Mouse (Mus musculus) liver, embryonic 15.5 days (tissue): ENCODE measurements around the gene Cpne9. TPM values are rescaled to one million over a fixed set of nuclear protein-coding genes. Genes with fewer than 3 reads are reported as not detected.

Experiments
- ATAC-seq: fragments of 200-750 bp; cut with Nextera tagmentation; 2 replicates; pipeline ENCODE4 v1.8.0; 2017; ENCODE audit warnings: moderate number of reproducible peaks, mild to moderate bottlenecking, moderate library complexity; ENCODE audit not compliant: insufficient read depth
- H3K27ac ChIP-seq: fragments of 300-500 bp; sonication (generic); replicated peaks from 2 replicates; pipeline ENCODE4 v1.5.1; 2015; ENCODE audit warnings: mild to moderate bottlenecking, inconsistent platforms
- H3K27me3 ChIP-seq: fragments of 300-500 bp; sonication (generic); 2 replicates; pipeline ENCODE4 v1.6.1; 2015; ENCODE audit warnings: mild to moderate bottlenecking, inconsistent platforms
- H3K36me3 ChIP-seq: fragments of 300-500 bp; sonication (generic); replicated peaks from 2 replicates; pipeline ENCODE4 v1.6.1; 2015; ENCODE audit warnings: moderate library complexity, mild to moderate bottlenecking, inconsistent platforms
- H3K4me1 ChIP-seq: fragments of 300-500 bp; sonication (generic); replicated peaks from 2 replicates; pipeline ENCODE4 v1.6.1; 2015; ENCODE audit warnings: inconsistent platforms
- H3K4me2 ChIP-seq: fragments of 300-500 bp; sonication (generic); 2 replicates; pipeline ENCODE4 v1.6.1; 2015; ENCODE audit warnings: moderate library complexity, mild to moderate bottlenecking, inconsistent platforms
- H3K4me3 ChIP-seq: fragments of 300-500 bp; sonication (generic); replicated peaks from 2 replicates; pipeline ENCODE4 v1.5.1; 2015; ENCODE audit warnings: mild to moderate bottlenecking, inconsistent platforms
- H3K9ac ChIP-seq: fragments of 300-500 bp; sonication (generic); 2 replicates; pipeline ENCODE4 v1.6.1; 2015; ENCODE audit warnings: moderate library complexity, mild to moderate bottlenecking, inconsistent platforms
- H3K9me3 ChIP-seq: fragments of 300-500 bp; sonication (generic); replicated peaks from 2 replicates; pipeline ENCODE4 v1.6.1; 2016; ENCODE audit warnings: inconsistent platforms
- WGBS: fragments of 180-500 bp; shearing (Covaris S2); methylation state at CpG from one replicate; pipeline ENCODE4 v1.1.7; 2015; ENCODE audit warnings: mixed read lengths; ENCODE audit not compliant: insufficient replicate concordance; 5-methylcytosine and 5-hydroxymethylcytosine counted together
- polyA plus RNA-seq: library from polyadenylated mRNA; unstranded; fragments of >200 nt; fragmentation: Nextera tagmentation; extraction: Ambion mirVana; gene quantifications from 2 replicates; pipeline ENCODE4 v1.2.1, GENCODE M21; 2015

Cpne9 gene
- polyA plus RNA-seq, 1 experiment from 2014 or later, result not detected

DNA sequence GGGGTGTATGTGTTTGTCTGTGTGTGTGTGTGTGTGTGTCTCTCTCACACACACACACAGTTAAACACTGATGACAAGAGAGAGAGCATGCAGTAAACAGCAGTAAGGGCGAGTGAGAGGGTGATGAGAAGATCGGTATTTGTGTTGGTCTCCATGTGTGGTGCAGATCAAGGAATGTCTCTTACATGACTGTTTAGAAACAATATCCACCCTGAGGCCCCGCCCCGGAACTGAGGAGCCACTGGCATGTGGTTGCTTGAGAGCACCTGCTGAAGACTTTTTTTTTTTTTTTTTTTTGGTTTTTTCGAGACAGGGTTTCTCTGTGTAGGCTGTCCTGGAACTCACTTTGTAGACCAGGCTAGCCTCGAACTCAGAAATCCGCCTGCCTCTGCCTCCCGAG, 17.7 kb upstream of the Cpne9 start:
- H3K9me3 ChIP-seq, result no peaks in the 10 kb centered on the region
- H3K27me3 ChIP-seq, result no peaks in the 10 kb centered on the region
- no peak overlapping the region for H3K9ac ChIP-seq
- H3K4me2 ChIP-seq, result no peak overlapping the region
- H3K4me3 ChIP-seq, result no peak overlapping the region
- H3K36me3 ChIP-seq, result peaks cover 93% of the 10 kb centered on the region
- ATAC-seq, result no peak
- H3K4me1 ChIP-seq, result no peaks in the 10 kb centered on the region
- no peak overlapping the region for H3K27ac ChIP-seq
- WGBS, result 82% methylated on average over 8 of the region's 8 CpGs

DNA sequence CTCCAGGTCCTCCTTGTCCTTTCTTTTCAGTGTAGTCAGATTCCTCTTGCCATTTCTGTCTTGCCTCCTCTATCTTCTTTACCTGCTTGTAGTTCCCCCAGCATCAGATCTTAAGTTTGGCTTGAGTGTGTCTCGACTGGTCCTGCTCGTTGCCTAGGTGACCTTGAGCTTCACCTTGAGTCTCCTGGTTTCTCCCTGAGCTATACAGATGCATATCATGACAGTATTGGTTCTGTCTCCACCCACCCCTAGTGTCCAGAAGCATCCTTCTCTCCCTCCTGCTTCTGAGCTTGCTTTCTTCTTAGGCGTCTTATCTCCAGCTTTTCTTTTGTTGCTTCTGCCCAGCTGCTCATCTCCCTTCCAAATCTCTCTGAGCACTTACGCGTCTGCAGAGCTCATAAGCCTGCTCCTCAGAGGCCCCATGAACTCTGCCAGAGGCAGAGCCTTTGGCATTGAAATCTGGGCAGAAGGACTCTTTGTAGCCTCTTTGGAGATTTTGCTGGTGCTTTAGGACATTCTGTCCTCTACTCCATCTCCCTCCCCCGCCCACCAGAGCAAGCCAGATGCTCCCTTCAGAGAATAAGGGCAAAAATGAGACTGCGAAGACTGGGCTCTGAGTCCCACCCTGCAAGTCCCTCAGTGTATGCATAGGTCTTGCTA, 15.0 kb upstream of the Cpne9 start:
- Histone ChIP-seq H3K9me3 (no peaks in the 10 kb centered on the region), H3K9ac (no peak overlapping the region), H3K36me3 (peaks cover 93% of the 10 kb centered on the region), H3K27me3 (no peaks in the 10 kb centered on the region), H3K27ac (no peak overlapping the region), H3K4me2 (no peak overlapping the region), H3K4me1 (no peaks in the 10 kb centered on the region), H3K4me3 (no peak overlapping the region)
- WGBS, result 72% methylated on average over 7 of the region's 7 CpGs
- ATAC-seq, result no peak

DNA sequence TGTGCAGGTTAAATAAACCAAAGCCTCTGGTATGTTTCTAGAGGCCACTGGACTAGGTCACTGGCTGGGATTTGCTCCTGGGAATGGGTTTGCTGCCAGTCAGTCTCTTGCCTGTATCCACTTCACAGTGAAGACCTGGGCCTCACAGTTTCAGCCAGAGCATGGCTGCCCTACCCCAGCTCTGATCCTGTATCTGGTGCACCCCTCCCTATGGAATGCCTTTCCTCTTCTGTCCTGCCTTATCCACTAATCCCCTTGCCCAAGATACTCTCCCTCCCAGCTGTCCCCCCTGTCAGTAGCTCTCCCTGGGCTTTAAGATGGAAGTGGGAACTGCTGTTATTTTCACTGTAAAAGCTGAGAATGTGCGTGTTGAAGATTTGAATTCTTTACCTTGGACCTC, 14.1 kb upstream of the Cpne9 start:
- Histone ChIP-seq H3K9me3 (no peaks in the 10 kb centered on the region), H3K4me1 (no peaks in the 10 kb centered on the region), H3K4me2 (no peak overlapping the region), H3K9ac (no peak overlapping the region), H3K4me3 (no peak overlapping the region), H3K27ac (no peak overlapping the region), H3K27me3 (no peaks in the 10 kb centered on the region), H3K36me3 (peaks cover 91% of the 10 kb centered on the region)
- ATAC-seq, result no peak
- WGBS, result 85% methylated on average over 1 of the region's 1 CpGs

DNA sequence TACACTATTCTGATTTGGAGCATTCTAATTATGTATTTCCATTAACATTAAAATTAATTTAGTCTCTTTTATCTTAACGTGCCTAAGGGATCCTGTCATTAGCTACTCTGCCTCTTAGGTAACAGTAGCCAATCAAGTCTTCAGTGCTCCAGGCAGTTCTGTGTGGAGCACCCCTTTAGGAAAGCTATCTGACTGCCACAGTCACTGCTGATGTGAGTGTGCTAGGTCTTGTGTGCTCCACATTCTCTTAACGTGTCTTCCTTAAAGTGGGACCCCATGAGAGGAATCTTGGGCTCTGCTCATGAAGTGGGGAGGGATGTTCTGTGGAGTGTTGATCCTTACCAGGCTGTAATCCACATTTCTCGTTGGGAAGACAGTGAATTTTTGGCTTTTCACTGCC, 9.7 kb upstream of the Cpne9 start:
- Histone ChIP-seq H3K9me3 (no peaks in the 10 kb centered on the region), H3K4me1 (no peaks in the 10 kb centered on the region), H3K27ac (no peak overlapping the region), H3K36me3 (peaks cover 58% of the 10 kb centered on the region), H3K4me3 (no peak overlapping the region), H3K27me3 (no peaks in the 10 kb centered on the region), H3K4me2 (no peak overlapping the region), H3K9ac (no peak overlapping the region)
- no peak for ATAC-seq
- 54% methylated on average over 3 of the region's 3 CpGs for WGBS

DNA sequence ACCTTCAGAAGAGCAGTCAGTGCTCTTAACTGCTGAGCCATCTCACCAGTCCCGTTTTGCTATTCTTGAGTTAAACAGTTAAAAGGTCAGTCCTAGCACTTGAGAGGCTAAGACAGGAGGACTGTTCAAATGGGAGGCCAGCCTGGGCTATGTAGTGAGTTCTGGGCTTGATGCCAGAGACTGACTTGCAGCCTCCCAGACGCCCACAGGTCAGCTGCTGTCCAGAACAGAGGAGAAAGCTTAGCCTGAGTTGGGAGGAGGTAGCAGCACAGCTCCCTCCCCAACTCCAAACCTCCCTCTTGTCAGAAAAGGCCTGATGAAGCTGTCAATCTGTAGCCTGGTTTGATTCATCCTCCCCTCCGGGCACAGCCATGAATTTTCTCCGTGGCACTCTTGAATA, 5.3 kb upstream of the Cpne9 start:
- Histone ChIP-seq H3K36me3 (peaks cover 13% of the 10 kb centered on the region), H3K27me3 (peaks cover 6% of the 10 kb centered on the region), H3K4me3 (no peak overlapping the region), H3K27ac (no peak overlapping the region), H3K4me1 (no peaks in the 10 kb centered on the region), H3K9me3 (no peaks in the 10 kb centered on the region), H3K9ac (no peak overlapping the region), H3K4me2 (no peak overlapping the region)
- no peak for ATAC-seq
- 74% methylated on average over 4 of the region's 4 CpGs for WGBS

DNA sequence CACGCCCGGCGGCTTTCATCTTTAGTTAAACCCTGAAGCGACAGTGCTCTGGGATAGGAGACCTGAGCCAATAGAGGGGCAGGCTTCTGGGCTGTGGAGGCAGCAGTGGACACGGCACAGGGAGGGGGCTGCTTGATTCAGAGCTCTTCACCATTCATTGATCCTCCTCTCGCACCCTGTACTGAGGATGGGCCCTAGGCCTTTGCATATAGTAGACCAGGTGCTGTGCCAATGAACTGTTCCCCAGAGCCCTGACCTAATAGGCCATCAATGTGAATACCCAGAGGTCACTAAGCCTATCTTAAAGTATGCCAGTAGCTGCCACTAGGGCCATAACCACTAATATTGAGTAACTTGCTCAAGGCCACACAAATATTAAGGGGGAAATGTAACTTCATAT, 431 bp upstream of the Cpne9 start:
- 57% methylated on average over 6 of the region's 6 CpGs for whole genome bisulfite sequencing
- Histone ChIP-seq H3K4me2 (no peak overlapping the region), H3K9ac (no peak overlapping the region), H3K36me3 (no peaks in the 10 kb centered on the region; the same call in 1 of the 2 replicates), H3K27me3 (peaks cover 41% of the 10 kb centered on the region), H3K9me3 (no peaks in the 10 kb centered on the region), H3K27ac (no peak overlapping the region), H3K4me1 (no peaks in the 10 kb centered on the region), H3K4me3 (no peak overlapping the region)
- ATAC-seq, result no peak; the same call in 1 of the 2 replicates

DNA sequence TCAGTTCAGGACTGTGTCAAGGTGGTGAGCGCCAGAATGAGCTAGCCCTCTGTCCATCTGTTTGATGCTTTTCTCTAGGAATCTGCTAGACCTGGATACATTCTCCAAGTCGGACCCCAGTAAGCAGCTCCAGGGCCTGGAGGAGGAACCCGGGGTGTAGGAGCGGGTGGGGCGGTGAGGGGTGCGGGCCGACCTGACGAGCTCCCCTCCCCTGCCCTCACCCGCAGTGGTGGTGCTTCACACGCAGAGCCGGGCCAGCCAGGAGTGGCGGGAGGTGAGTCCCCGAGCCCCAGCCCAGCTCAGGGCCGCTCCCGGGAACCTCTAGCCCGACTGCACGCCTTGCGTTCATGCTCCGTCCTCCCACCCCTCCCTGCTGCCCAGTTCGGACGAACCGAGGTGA, 862 bp downstream of the Cpne9 start:
- no peak overlapping the region for H3K27ac ChIP-seq
- ATAC-seq, result no peak; the same call in 1 of the 2 replicates
- peaks cover 41% of the 10 kb centered on the region for H3K27me3 ChIP-seq
- no peak overlapping the region for H3K4me2 ChIP-seq
- no peaks in the 10 kb centered on the region for H3K9me3 ChIP-seq
- no peaks in the 10 kb centered on the region for H3K4me1 ChIP-seq
- no peak overlapping the region for H3K4me3 ChIP-seq
- H3K9ac ChIP-seq, result no peak overlapping the region
- no peaks in the 10 kb centered on the region for H3K36me3 ChIP-seq
- WGBS, result 5% methylated on average over 22 of the region's 22 CpGs

DNA sequence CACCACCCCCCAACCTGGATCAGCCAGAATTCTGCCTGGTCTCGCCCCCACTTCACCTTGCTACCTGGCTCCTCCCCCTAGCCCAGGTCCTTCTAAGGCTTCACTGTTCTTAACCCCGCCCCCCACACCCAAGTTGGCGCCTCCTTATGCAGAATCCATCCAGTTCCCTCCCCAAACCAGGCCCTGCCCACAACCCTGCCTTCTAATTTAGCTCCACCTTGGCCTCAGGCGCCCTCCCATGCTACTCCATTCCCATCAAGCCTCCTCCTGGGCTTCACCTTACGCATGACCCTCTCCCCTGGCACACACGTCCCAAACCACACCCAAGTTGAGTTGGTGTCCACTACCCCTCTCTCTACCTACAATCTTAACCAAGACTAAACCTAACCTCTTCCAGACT, 1.4 kb downstream of the Cpne9 start:
- Histone ChIP-seq H3K9me3 (no peaks in the 10 kb centered on the region), H3K4me3 (no peak overlapping the region), H3K4me2 (no peak overlapping the region), H3K36me3 (no peaks in the 10 kb centered on the region), H3K9ac (no peak overlapping the region), H3K4me1 (no peaks in the 10 kb centered on the region), H3K27me3 (peaks cover 41% of the 10 kb centered on the region), H3K27ac (no peak overlapping the region)
- ATAC-seq, result no peak
- 13% methylated on average over 6 of the region's 6 CpGs for WGBS

DNA sequence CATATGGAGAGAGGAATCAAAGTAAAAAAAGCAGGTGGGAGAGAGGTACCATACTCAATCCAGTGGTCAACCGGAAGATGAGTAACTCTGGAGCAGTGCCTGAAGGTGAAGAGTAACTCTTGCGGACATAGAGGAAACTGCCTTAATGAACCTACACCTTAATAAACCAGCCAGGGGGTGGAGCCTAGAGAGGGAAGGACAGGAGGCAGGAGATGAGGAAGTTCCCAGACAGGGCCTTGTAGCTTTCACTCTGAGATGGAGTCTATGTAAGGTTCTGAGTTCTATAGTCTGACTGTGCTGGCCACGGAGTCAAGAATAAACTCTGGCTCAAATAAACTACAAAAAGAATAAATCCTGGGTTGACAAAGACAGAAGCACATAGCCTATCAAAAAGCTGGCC, 2.8 kb downstream of the Cpne9 start:
- Histone ChIP-seq H3K9ac (no peak overlapping the region), H3K4me2 (no peak overlapping the region), H3K36me3 (no peaks in the 10 kb centered on the region), H3K9me3 (no peaks in the 10 kb centered on the region), H3K4me3 (no peak overlapping the region), H3K4me1 (no peaks in the 10 kb centered on the region), H3K27me3 (peaks cover 41% of the 10 kb centered on the region), H3K27ac (no peak overlapping the region)
- ATAC-seq, result no peak
- WGBS, result 49% methylated on average over 3 of the region's 3 CpGs

DNA sequence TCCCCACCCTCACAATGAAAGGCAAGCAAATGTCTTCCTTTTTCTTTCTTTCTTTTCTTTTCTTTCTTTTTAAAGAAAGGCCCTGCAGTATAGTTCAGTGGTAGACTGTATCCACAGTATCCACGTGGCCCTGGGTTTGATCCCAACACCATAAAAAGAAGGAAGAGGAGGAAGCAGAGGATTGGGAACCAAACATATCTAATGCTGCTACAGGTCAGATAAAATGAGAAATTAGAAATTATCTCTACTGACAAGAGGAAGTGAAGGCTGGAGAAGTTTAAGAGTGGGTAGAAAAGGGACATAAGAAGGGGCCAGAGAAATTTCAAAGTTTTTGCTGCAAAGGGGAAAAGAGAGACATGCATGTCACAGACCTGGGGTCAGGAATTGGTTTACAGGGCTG, 4.2 kb downstream of the Cpne9 start:
- no peaks in the 10 kb centered on the region for H3K4me1 ChIP-seq
- H3K27ac ChIP-seq, result no peak overlapping the region
- no peaks in the 10 kb centered on the region for H3K9me3 ChIP-seq
- no peaks in the 10 kb centered on the region for H3K36me3 ChIP-seq
- ATAC-seq, result no peak
- no peak overlapping the region for H3K4me3 ChIP-seq
- H3K27me3 ChIP-seq, result peaks cover 40% of the 10 kb centered on the region
- WGBS, result 25% methylated on average over 1 of the region's 1 CpGs
- H3K4me2 ChIP-seq, result no peak overlapping the region
- no peak overlapping the region for H3K9ac ChIP-seq

DNA sequence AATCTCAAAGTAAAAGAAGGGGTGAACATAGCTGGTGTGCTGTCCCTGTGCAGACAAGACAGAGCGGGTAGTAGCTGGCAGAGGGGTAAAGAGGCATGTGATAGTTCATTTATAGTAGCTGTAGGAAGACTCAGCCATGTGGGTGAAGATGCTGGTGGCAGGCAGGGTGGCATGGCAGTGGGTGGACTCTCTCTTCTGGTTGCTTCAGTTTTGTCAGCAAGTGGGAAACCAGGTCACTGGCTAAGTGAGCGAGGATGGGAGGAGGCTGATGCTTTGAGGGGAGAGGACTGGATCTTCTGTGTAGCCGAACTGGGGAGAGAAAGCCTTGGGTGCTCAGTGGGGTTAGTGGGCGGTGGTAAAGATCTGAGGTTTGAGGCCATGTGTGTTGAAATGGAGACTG, 5.1 kb downstream of the Cpne9 start:
- Histone ChIP-seq H3K4me1 (no peaks in the 10 kb centered on the region), H3K36me3 (no peaks in the 10 kb centered on the region), H3K4me3 (no peak overlapping the region), H3K27me3 (peaks cover 31% of the 10 kb centered on the region), H3K4me2 (no peak overlapping the region), H3K9me3 (no peaks in the 10 kb centered on the region), H3K27ac (no peak overlapping the region), H3K9ac (no peak overlapping the region)
- WGBS, result 43% methylated on average over 4 of the region's 4 CpGs
- ATAC-seq, result no peak

DNA sequence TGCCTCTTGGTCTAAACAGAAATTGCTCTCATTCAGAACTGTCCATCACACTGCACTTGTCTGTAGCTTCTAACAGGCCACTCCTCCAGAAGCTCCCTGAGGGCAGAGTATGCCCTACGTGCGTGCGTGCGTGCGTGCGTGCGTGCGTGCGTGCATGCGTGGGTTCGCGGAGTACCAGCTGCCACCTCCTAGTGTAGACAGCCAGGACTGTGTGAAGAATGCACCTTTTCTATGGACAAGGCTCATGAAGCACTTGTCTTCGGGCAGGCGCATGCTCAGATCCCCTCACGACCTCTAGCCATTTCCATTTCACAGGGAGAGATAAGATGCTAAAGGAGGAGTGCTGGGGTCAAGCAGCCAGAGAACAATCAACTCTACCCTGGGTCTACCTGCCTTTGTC, 7.2 kb downstream of the Cpne9 start:
- WGBS, result 89% methylated on average over 15 of the region's 15 CpGs

More for the DNA sequence above, 7.2 kb downstream of the Cpne9 start:
- no peak overlapping the region for H3K4me3 ChIP-seq
- no peak for ATAC-seq
- H3K36me3 ChIP-seq, result no peaks in the 10 kb centered on the region
- H3K4me1 ChIP-seq, result no peaks in the 10 kb centered on the region
- no peak overlapping the region for H3K27ac ChIP-seq
- no peak overlapping the region for H3K9ac ChIP-seq
- no peaks in the 10 kb centered on the region for H3K9me3 ChIP-seq
- peaks cover 10% of the 10 kb centered on the region for H3K27me3 ChIP-seq
- no peak overlapping the region for H3K4me2 ChIP-seq
